Mouse (Mus musculus) kidney, adult 2 months (tissue): ENCODE results near the gene Zan.

ENCODE experiments used
- CTCF ChIP-seq: fragments of 200-500 bp; conservative IDR thresholded peaks from 2 replicates; pipeline ENCODE4 v1.5.1; 2011; ENCODE audit warnings: low read depth, mild to moderate bottlenecking, control low read depth, low read length, moderate library complexity, mixed read lengths; ENCODE audit not compliant: insufficient read depth, insufficient read length
- POLR2A ChIP-seq: fragments of 200-500 bp; IDR thresholded peaks from one replicate; pipeline ENCODE4 v1.6.1; 2011; ENCODE audit warnings: low read depth, low read length, control low read depth

GRCm38 (mm10) chr5:137334317-137334716 lies 142.5 kb downstream of the Zan start:
- TF ChIP-seq POLR2A (no peak), CTCF (no peak)
